Mouse (Mus musculus): ENCODE data around the gene Rest. TPM values are rescaled to one million over a fixed set of nuclear protein-coding genes. Genes with fewer than 3 reads are reported as not detected.

The Rest gene
- 10 to 100 TPM; 30.1 to 30.5 TPM for polyA plus RNA-seq (2017; shearing (Covaris generic))

DNA sequence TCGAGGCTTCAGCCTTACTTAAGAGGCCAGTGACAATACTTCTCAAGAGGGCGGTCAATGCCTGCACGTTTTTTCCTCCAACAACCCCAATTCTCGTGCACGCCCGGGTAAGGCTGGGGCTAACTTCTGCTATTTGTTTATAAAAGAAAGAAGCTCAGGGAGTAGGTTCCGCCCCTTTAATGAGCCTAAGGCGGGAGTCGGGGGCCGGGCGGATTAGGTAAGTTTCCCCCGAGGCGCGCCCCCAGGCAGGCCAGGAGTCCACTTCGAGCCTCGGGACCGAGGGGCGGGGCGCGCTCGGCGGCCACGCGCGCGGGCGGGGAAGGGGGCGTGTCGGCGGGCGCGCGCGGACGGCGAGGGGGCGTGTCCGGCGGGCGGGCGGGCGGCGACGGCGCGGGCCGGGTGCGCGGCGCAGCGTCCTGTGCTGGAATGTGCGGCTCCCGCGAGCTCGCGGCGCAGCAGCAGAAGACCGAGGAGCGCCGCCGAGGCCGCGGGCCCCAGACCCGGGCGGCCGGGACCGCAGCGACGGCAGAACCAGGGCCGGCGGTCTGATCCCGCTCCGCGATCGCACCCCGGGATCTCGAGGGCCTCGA is at the start of gene Rest:
TSS of gene Rest (plus strand) at position 411 of the 590 bp plus-strand sequence.

DNA sequence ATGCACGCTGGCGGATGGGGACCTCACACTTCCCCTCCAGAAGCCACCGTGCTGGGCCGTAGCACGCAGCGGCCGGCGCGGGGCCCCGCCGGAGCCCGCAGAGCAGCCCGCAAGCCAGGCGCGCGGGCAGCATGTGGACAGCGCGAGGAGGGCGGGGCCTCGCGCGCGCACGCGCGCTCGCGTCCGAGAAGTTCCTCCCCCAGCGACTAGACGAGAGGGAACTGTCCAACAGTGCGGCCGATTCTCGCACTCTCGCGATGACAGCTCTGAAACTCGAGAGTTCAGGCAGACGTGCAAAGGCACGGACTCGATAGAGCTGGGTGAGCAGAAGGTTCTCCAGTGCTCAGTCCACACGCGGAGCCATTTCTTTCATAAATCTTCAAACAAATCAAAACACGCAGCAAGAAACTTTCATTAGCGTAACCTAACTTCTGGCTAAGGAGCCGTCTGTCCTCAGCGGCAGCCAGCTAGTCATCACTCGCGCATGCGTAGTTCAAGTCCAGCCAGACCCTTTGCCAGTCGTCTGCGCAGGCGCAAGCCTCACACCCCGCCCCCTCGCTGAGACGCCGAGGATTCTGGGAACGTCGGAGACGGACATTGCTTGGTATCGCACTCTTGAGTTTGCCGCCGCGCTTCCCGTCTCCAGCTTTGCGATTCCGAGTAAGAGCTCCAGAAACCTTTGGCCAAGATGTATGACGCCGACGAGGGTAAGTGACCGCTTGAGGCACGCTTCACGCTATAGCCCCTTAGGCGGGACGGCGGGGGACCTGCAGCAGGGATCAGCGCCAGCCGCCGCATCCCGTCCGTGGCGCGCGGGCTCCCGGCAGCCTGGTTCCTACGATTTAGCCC is 44.9 kb downstream of the Rest start, which contains the start of the genes Noa1 and Polr2b:
TSS of gene Noa1 (minus strand) at position 161 of the 849 bp plus-strand sequence.
TSS of gene Polr2b (plus strand) at position 224 of the 849 bp plus-strand sequence.

Other genes starting within 250 kb of the Rest start
- 1 to 10 TPM in 1 of 2 experiments, under 1 TPM in 1; 0.12 to 1.0 TPM for gene Thegl, start 249.5 kb upstream of the Rest start, polyA plus RNA-seq (2017; shearing (Covaris generic))
- gene Hopx, start 150.4 kb upstream of the Rest start, polyA plus RNA-seq (2017; shearing (Covaris generic)) = 100 to 1,000 TPM; 182 to 272 TPM
- under 1 TPM; 0.28 to 0.83 TPM for gene Spink2, start 54.0 kb upstream of the Rest start, polyA plus RNA-seq (2017; shearing (Covaris generic))
- 10 to 100 TPM; 34.5 to 48.1 TPM for gene Noa1, start 44.6 kb downstream of the Rest start, polyA plus RNA-seq (2017; shearing (Covaris generic))
- 10 to 100 TPM; 63.4 to 66.3 TPM for gene Polr2b, start 44.7 kb downstream of the Rest start, polyA plus RNA-seq (2017; shearing (Covaris generic))
- 10 to 100 TPM in 1 of 2 experiments, 1 to 10 TPM in 1; 3.2 to 16.8 TPM for gene Igfbp7, start 142.6 kb downstream of the Rest start, polyA plus RNA-seq (2017; shearing (Covaris generic))

Data from inflammation-experienced regulatory T-cells (primary cell).